Mouse (Mus musculus): ENCODE data around the gene Prpf19.

Prpf19 gene

DNA sequence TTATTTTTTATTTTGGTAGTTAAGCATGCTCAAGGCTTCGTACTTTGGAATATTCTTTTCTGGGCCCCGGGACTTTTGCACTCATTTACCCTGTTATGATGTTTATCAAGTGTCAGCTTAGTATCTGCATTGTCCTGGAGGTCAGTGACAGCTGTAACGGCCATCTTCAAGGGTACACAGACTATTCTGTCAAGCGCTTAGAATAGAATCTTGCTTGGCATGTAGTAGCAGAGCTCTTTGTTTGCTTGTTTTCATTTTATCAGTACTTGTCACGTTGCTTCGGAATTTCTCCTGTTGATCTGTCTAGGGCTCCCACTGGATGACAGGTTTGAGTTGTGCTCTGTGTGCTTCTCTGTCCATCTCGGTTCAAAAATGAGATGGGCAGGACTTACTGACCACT, 1.8 kb downstream of the Prpf19 start:
- no peak for DNase-seq

DNA sequence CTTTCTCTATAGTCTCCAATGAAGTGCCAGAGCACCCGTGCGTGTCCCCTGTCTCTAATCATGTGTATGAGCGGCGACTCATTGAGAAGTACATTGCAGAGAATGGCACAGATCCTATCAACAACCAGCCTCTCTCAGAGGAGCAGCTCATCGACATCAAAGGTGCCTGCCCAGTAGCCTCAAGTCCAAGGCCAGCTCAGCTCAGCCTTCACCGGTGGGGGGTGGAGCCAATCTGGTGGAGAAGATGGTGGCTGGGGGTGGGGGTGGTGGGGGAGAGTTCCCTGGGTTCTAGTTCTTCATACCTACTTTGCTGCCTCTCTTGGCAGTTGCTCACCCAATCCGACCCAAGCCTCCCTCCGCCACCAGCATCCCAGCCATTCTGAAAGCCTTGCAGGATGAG, 2.5 kb downstream of the Prpf19 start:
- DNase-seq: no peak

- peak in 1 of 2 experiments; percentile 41 for DNase-seq
These were observed 5.3 kb downstream of the Prpf19 start for GRCm38 (mm10) chr19:10900315-10900714.

DNA sequence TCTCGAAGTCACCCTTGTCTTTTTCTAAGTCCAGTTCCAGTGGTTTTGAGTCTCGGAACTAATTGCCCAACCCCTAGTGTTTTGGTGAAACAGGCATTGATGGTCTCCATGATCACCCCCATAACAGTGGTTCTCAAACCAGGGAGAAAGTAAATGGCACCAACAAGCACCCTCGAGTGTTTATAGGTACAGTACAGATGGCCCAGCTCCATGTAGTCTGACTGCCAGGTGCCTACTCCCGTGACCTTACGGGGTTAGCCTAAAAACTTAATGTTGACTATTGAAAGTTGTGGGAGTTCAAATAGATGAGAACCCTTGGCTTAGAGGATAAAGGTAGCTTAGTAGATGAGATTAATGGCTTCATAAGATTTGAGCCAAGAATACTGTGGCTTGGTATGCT, 6.0 kb downstream of the Prpf19 start:
- DNase-seq: no peak

- DNase-seq: no peak
These were observed 9.5 kb downstream of the Prpf19 start for GRCm38 (mm10) chr19:10904512-10904911.

- no peak for DNase-seq
These were observed 10.1 kb downstream of the Prpf19 start for GRCm38 (mm10) chr19:10904927-10905727.

- no peak for DNase-seq
These were observed 10.6 kb downstream of the Prpf19 start for GRCm38 (mm10) chr19:10905728-10906000.

GRCm38 (mm10) chr19:10907891-10908290, 12.9 kb downstream of the Prpf19 start:
- peak; percentile 71 to 83 for DNase-seq

GRCm38 (mm10) chr19:10909087-10909721, 14.2 kb downstream of the Prpf19 start:
- DNase-seq: no peak

- DNase-seq: no peak
These were observed 19.3 kb downstream of the Prpf19 start for GRCm38 (mm10) chr19:10914291-10914690.

GRCm38 (mm10) chr19:10914870-10915269, 19.8 kb downstream of the Prpf19 start:
- no peak for DNase-seq

GRCm38 (mm10) chr19:10916506-10916905, 21.5 kb downstream of the Prpf19 start:
- DNase-seq: no peak

DNA sequence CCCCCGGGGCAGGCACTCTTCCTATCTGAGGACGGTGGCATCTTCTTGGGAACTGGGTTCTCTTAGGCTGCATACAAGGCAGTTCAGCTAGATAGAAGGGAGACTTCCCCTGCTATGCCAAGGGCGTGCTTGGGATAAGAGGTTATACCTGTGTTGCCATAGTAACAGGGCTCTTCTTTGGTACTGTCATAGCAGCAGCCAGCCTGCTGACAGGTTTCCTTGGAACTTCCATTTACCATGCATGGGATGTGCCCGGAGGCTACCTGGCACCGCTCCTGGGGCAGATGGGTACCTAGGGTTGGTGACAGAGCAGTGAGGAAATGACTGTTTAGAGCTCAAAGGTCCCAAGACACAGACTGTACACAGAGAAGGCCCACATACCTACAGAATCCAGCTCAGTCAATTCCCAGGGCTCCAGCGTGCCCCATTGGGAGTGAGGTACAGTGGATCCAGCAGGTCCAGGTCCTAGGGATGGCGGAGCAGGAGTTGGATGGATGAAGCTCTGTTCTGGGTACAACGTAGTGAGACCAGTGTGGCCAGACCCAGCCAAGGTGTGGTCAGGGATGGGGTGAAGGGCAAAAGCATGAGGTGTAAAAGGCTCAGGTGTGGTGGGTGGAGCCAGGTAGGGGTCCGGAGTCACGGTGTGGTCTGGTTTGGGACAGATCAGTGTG, 23.4 kb downstream of the Prpf19 start:
- peak; percentile 56 to 66 for DNase-seq

DNA sequence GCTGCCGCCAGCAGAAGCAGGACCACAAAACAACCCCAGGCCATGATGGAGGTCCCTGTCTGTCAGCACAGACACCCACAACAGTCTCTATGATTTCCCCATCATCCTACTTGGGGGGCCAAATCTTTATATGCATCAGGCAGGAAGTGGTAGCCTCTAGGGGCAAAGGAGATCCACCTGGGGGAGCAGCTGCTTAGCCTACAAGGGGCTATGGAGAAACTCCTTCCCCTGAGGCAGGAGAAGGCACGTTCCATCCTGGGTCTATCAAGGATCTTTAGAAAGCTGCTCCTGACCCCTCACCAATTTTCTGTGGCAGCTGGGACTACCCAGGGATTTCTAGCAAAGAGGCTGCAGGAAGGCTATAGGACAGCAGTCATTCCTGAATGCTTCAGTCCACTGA, 25.5 kb downstream of the Prpf19 start, which contains the start of gene Zp1:
Gene Zp1, minus strand, starts transcription at position 101 of the 400 bp plus-strand sequence.
- no peak for DNase-seq

DNA sequence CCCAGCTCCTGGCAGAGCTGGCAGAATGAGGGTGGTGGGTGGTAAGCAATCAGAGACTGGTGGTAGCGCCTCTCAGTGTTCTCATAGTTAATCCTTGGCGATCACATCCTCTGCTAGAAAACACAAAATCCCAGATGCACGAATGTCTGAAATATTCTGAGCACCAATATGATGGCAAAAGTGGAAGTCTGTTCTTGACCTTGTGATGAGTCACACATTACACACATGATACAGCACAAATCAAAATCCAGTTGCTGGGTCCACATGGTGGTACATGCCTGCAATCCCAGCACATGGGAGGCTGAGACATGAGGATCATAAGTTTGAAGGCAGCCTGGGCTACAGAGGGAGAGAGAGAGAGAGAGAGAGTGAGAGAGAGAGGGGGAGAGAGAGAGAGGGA, 26.0 kb downstream of the Prpf19 start:
- no peak for DNase-seq

- DNase-seq: no peak
These were observed 29.2 kb downstream of the Prpf19 start for GRCm38 (mm10) chr19:10924220-10924619.

DNA sequence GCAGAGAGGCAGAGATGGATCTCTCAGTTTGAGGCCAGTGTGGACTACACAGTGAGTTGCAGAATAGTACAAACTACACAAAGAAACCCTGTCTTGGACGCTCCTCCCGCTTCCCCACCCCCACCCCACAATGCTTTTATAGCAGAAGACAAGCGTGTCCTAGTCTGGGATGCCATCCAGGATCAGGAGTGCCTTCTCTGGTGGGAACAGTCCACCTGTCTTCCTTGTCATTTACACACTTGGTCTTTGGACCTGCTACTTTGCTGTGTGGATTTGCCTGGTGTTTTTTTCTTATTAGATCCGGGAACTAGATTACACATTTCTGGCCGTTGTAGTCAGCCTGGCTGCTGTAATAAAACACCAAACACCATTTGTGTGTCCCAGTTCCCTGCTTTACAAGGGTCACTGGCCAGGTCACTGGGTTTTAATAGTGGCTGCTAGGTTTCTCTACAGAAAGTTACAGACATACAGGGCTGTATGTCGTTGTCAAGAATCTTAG, 31.1 kb downstream of the Prpf19 start:
- no peak for DNase-seq

GRCm38 (mm10) chr19:10926666-10927065, 31.6 kb downstream of the Prpf19 start:
- DNase-seq: no peak

DNA sequence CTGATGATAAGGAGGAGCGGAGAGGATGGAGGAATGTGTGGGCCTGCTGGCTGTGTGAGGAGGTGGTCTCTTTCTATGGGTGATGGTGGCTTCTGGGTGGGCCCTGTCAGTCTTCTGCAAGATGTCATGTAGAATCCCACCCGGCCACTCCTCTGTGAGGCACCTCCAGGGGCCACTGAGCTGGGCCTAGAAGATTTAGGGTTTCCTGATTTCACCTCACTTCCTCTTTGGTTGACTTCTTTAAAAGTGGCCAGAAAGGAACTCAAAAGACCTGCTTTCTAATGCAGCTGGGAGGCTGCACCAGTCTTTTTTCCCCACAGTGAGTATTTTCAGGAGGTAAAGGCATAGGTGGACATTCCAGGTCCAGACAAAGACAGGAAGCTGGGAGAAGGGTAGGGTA, 35.6 kb downstream of the Prpf19 start:
- no peak for DNase-seq

GRCm38 (mm10) chr19:10935029-10935428, 40.0 kb downstream of the Prpf19 start:
- DNase-seq: no peak

DNA sequence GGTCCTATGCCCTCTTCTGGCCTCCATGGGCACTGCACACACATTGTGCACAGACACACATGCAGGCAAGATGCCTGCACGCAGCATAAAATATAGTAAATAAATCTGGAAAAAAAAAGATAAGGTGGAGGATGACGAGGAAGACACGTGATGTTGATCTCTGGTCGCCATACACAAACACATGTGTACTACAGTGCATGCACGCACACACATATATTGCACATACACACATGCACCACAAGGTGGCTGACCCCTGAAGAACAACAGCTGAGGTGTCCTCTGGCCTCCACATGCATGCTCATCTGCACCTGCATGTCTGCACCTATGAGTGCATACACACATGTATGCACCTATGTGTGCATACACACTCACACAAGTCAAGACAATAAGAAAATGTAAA, 41.0 kb downstream of the Prpf19 start:
- DNase-seq: no peak

- DNase-seq: no peak
These were observed 42.1 kb downstream of the Prpf19 start, which contains the start of gene Ptgdr2 for GRCm38 (mm10) chr19:10937110-10937563. Gene Ptgdr2 (plus strand): TSS chr19:10937160.

GRCm38 (mm10) chr19:10938771-10939170, 43.7 kb downstream of the Prpf19 start:
- DNase-seq: no peak

Data from cerebellum, postnatal 14 days (tissue).